Mouse (Mus musculus): Measurements from ENCODE around the gene Wasl.

DNA sequence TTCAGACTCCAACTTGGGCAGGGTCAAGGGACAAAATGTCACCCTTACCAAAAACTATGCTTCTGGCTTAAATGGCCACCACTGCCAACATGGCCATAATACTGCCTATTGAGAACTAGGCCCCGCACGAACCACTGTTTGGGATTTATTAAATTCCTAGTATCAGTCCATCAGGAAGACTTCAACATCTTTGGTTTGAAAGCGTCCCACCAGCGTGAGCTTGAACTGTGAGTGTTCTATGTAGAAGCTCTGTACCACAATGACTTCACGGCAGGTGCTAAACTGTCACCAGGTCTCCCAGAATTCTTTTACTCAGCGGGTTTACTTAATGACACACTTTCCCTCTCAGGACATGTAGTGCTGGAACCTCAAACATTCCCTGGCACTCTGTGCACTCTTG is 51.5 kb downstream of the Wasl start:
- TF ChIP-seq CTCF (IDR thresholded peaks at IDR 0.05; ENCODE audit: low read depth, low read length) (no peak), GATA1 (IDR thresholded peaks at IDR 0.05; ENCODE audit: borderline replicate concordance, low read length) (no peak), GATA2 (IDR thresholded peaks at IDR 0.05; ENCODE audit: borderline replicate concordance, low read depth, low read length) (no peak)
